Mouse (Mus musculus) liver, embryonic 14.5 days (tissue): Measurements from ENCODE around the gene Slc6a13.

Experiments
- CTCF ChIP-seq: IDR thresholded peaks from 2 replicates; pipeline ENCODE4 v1.5.1; 2016; ENCODE audit warnings: antibody characterized with exemption, low read depth, control low read depth
- EP300 ChIP-seq: IDR thresholded peaks from 2 replicates; pipeline ENCODE4 v1.6.1; 2016; ENCODE audit warnings: antibody characterized with exemption, low read depth

GRCm38 (mm10) chr6:121382071-121382470, 82.0 kb downstream of the Slc6a13 start:
- TF ChIP-seq CTCF: no peak
- TF ChIP-seq EP300: no peak
